Mouse (Mus musculus) C2C12 (cell line): ENCODE measurements around the gene Cacna1g. TPM values are rescaled to one million over a fixed set of nuclear protein-coding genes. Genes with fewer than 3 reads are reported as not detected.

Experiments used
- H3K27me3 ChIP-seq: one replicate; pipeline ENCODE4 v1.6.1; 2011; ENCODE audit not compliant: control insufficient read depth, insufficient read depth, insufficient read length
- H3K36me3 ChIP-seq: one replicate; pipeline ENCODE4 v1.6.1; 2011; ENCODE audit not compliant: control insufficient read depth, insufficient read depth
- H3K4me3 ChIP-seq: one replicate; pipeline ENCODE4 v1.5.1; 2011; ENCODE audit warnings: mild to moderate bottlenecking, control low read depth; ENCODE audit not compliant: poor library complexity, insufficient read depth, severe bottlenecking
- H3K79me2 ChIP-seq: one replicate; pipeline ENCODE4 v1.6.1; 2011; ENCODE audit not compliant: control insufficient read depth, insufficient read depth
- H3K79me3 ChIP-seq: one replicate; pipeline ENCODE4 v1.6.1; 2011; ENCODE audit warnings: low read depth, control low read depth
- H3ac ChIP-seq: one replicate; pipeline ENCODE3; 2011; ENCODE audit warnings: low read depth; ENCODE audit not compliant: control insufficient read depth, insufficient read length
- CEBPB ChIP-seq: IDR thresholded peaks from one replicate; pipeline ENCODE4 v1.6.1; 2011; ENCODE audit warnings: low read depth, mild to moderate bottlenecking, control low read depth, moderate library complexity
- CTCF ChIP-seq: IDR thresholded peaks from one replicate; pipeline ENCODE4 v1.5.1; 2011; ENCODE audit not compliant: control insufficient read depth, insufficient read depth, insufficient read length
- FOSL1 ChIP-seq: IDR thresholded peaks from one replicate; pipeline ENCODE4 v1.8.0; 2011; ENCODE audit warnings: mild to moderate bottlenecking, low read length; ENCODE audit not compliant: poor library complexity, insufficient read depth, severe bottlenecking
- MAX ChIP-seq: IDR thresholded peaks from one replicate; pipeline ENCODE4 v1.6.1; 2011; ENCODE audit warnings: mild to moderate bottlenecking, control low read depth
- MYOD1 ChIP-seq: IDR thresholded peaks from one replicate; pipeline ENCODE4 v1.6.1; 2011; ENCODE audit warnings: low read depth; ENCODE audit not compliant: control insufficient read depth, insufficient read length
- MYOG ChIP-seq: IDR thresholded peaks from one replicate; pipeline ENCODE4 v1.6.1; 2011; ENCODE audit not compliant: control insufficient read depth, insufficient read length; ENCODE audit errors: extremely low read depth
- USF1 ChIP-seq: IDR thresholded peaks from one replicate; pipeline ENCODE4 v1.6.1; 2011; ENCODE audit warnings: low read depth, mild to moderate bottlenecking, control low read depth, moderate library complexity
- polyA plus RNA-seq: library from polyadenylated mRNA; unstranded; fragments of >200 nt; fragmentation: generic; extraction: Trizol; gene quantifications from one replicate; pipeline ENCODE4 v1.2.1, GENCODE M21; 2012; ENCODE audit warnings: missing spikeins

Gene Cacna1g
- polyA plus RNA-seq, 1 experiment = 0.04 TPM

DNA sequence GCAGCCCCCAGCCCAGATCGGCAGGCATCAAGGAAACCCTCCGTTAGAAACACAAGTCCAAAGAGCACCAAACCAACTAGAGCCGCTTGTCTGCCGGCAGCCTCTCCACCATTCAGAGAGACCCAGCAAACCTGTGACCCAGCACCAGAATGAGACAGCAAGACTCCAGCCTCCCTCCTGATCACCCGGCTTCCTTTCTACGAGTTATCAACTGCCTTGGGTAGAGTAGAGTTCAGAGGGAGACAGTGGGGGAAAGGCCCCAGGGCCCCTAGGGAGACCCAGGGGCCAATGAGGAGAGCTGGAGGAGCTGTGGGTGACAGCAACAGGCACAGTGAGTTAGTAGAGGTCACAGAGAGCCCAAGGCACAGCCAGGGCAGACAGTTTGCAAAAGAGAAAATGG, 53.0 kb downstream of the Cacna1g start:
- TF ChIP-seq MAX = no peak
- TF ChIP-seq MYOD1 = no peak
- peaks cover 85% of the 10 kb centered on the region for H3K27me3 ChIP-seq
- H3K36me3 ChIP-seq = no peaks in the 10 kb centered on the region

DNA sequence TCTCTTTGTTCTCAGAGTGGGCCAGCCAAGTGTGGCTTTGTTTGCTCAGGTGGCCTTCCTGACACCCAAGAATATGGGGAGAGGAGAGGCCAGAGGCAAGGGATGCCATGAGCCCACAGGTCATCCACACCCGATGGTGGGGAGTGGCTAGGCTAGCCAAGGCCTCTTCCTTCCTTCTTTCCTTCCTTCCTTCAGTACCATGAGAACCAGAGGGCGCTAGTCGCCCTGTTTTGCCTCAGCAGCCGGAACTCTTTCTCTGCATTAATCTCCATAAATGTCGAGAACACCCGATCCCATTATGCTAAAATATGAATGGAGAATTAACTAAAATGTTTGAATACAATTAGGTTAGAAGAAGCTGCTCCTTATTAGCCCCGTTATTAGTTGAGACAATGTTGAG, 53.7 kb downstream of the Cacna1g start:
- Histone ChIP-seq H3K27me3 (peaks cover 85% of the 10 kb centered on the region), H3K36me3 (no peaks in the 10 kb centered on the region), H3K79me3 (no peaks in the 10 kb centered on the region), H3K79me2 (no peaks in the 10 kb centered on the region), H3K4me3 (no peak overlapping the region), H3ac (no peak overlapping the region)
- TF ChIP-seq MAX (no peak), USF1 (no peak), FOSL1 (no peak), CEBPB (no peak), CTCF (no peak), MYOG (no peak), MYOD1 (no peak)

More for the DNA sequence above, 53.0 kb downstream of the Cacna1g start:
- Histone ChIP-seq H3K79me3 (no peaks in the 10 kb centered on the region), H3K79me2 (no peaks in the 10 kb centered on the region), H3ac (no peak overlapping the region), H3K4me3 (no peak overlapping the region)

DNA sequence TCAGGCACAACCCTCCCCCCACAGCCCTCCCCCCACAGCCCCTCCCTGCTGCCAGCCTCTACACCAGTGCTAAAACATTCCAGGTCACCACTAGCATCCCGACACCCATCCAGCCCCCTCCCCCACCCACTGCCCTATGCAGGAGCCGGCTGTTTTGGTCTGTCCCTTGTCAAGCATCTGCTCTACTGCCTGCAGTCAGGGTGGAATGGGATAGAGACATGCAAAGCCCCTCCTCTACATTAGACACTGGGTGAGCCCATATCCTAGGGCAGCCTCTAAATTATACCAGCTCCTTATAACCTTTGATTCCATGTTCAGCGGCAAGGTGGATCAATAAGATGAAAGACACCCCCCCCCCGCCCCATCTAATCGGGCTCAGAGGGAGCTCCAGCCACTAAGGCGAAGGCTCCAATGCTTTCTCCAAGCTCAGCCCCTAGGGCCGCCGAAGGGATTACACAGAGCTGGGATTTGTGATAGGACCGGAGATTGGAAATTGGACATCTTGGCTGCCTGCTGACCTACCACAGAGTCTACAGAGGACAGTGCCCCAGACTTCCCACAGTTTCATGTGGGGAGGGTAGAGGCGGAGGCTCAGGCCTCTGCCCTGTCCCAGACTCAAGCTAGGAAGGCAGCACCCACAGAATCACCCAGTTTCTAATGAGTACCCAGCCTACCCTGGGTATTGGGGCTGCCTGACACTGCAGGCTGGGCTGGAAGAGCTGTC, 54.8 kb downstream of the Cacna1g start:
- Histone ChIP-seq H3K79me3 (no peaks in the 10 kb centered on the region), H3K27me3 (peaks cover 88% of the 10 kb centered on the region), H3ac (no peak overlapping the region), H3K4me3 (no peak overlapping the region), H3K36me3 (no peaks in the 10 kb centered on the region), H3K79me2 (no peaks in the 10 kb centered on the region)
- TF ChIP-seq CTCF (no peak), MAX (no peak), MYOD1 (no peak), MYOG (no peak), FOSL1 (no peak), USF1 (no peak), CEBPB (no peak)

DNA sequence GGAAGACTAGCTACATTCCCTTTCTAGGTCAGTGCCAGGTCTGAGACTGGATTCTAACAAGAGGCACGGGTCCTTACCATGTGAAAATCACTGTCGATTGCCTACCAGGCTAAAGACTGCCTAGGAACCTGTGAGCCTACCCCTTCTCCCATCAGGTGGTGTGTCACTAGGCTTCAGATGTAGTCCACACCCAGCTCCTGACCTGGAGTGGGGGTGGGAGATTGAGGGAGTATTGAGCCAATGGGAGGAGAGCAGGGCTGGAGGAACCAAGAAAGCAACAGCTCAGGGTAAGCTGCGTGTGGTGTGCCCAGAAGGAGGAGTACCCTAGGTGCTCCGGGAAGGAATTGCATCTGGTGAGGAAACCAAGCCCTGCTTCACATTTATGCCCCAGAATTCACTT, 60.0 kb downstream of the Cacna1g start:
- Histone ChIP-seq H3K79me3 (no peaks in the 10 kb centered on the region), H3K79me2 (no peaks in the 10 kb centered on the region), H3K36me3 (no peaks in the 10 kb centered on the region), H3K27me3 (peaks cover 86% of the 10 kb centered on the region), H3K4me3 (no peak overlapping the region), H3ac (no peak overlapping the region)
- TF ChIP-seq USF1 (no peak), CTCF (no peak), CEBPB (no peak), MYOG (no peak), MAX (no peak)

DNA sequence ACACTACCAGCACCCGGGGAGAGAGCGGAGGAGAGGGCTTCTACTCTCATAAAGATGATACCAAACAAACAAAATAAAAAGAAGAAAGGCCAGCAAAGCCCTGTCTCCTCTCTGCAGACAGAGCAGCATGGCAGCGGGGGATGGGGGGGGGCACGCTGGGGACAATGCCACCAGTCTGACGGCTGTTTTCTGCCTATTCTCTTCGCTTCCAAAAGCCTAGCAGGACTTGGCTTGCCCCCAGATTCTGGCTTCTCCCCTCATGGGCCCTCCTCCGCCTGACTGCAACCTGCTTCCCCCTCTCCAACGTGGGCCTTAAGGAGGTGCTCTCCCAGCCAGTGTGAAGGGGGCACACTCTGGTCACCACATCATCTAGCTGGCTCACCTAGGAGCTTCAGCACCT, 60.5 kb downstream of the Cacna1g start:
- no peak for TF ChIP-seq CTCF
- TF ChIP-seq MYOD1 = no peak
- TF ChIP-seq USF1 = no peak
- TF ChIP-seq MYOG = no peak
- no peak for TF ChIP-seq CEBPB
- TF ChIP-seq FOSL1 = no peak
- TF ChIP-seq MAX = no peak
- no peaks in the 10 kb centered on the region for H3K36me3 ChIP-seq

DNA sequence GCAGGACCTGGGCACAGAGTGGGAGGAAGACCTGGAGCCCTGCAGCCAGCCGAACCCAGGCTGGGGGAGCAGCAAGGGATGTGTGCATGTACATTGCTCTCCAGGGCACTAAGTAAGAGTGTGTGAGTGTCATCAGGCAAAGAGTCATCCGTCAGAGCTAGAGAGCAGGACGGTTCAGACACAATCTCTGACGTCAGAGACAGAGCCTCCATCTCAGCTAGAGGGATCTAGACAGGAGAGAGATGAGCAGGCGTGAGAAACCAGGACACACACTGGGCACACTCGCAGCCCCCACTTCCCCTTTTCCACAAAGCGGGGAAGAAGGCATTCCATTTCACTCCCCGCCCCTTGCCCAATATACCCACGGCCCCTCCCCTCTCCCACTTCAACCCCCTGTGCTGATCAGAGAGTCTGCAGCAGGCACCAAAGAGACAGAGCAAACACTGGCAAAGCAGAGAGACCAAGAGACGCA, 61.0 kb downstream of the Cacna1g start:
- H3K27me3 ChIP-seq = peaks cover 77% of the 10 kb centered on the region
- no peak overlapping the region for H3ac ChIP-seq
- TF ChIP-seq CTCF (no peak), USF1 (no peak), MYOG (no peak), MYOD1 (no peak), CEBPB (no peak), MAX (no peak), FOSL1 (no peak)
- no peaks in the 10 kb centered on the region for H3K79me3 ChIP-seq
- no peaks in the 10 kb centered on the region for H3K36me3 ChIP-seq
- H3K4me3 ChIP-seq = no peak overlapping the region
- H3K79me2 ChIP-seq = no peaks in the 10 kb centered on the region

More for the DNA sequence above, 60.5 kb downstream of the Cacna1g start:
- H3K79me3 ChIP-seq = no peaks in the 10 kb centered on the region
- H3ac ChIP-seq = no peak overlapping the region
- H3K79me2 ChIP-seq = no peaks in the 10 kb centered on the region
- peaks cover 82% of the 10 kb centered on the region for H3K27me3 ChIP-seq
- H3K4me3 ChIP-seq = no peak overlapping the region
